Mouse (Mus musculus) intestine, embryonic 16.5 days (tissue): ENCODE measurements at regions not wholly inside any gene's neighbourhood (a gene's known extent, or its start where the extent isn't known, plus 50 kb on each side); places are given as distances from the start of the nearest gene placed in this dataset.

Experiments used
- ATAC-seq: fragments of 200-750 bp; cut with Nextera tagmentation; 2 replicates; pipeline ENCODE4 v1.8.0; 2017; ENCODE audit warnings: moderate TSS enrichment, moderate library complexity
- H3K27ac ChIP-seq: fragments of 300-500 bp; sonication (generic); 2 replicates; pipeline ENCODE4 v1.5.1; 2014; ENCODE audit warnings: mild to moderate bottlenecking, low read length
- H3K27me3 ChIP-seq: fragments of 300-500 bp; sonication (generic); replicated peaks from 2 replicates; pipeline ENCODE4 v1.6.1; 2014; ENCODE audit warnings: low read length, control low read depth, mixed read lengths; ENCODE audit not compliant: control insufficient read depth, insufficient read depth
- H3K36me3 ChIP-seq: fragments of 300-500 bp; sonication (generic); 2 replicates; pipeline ENCODE4 v1.6.1; 2014; ENCODE audit warnings: low read length, control low read depth; ENCODE audit not compliant: control insufficient read depth, insufficient read depth
- H3K4me1 ChIP-seq: fragments of 300-500 bp; sonication (generic); 2 replicates; pipeline ENCODE4 v1.6.1; 2014; ENCODE audit warnings: low read length, control low read depth, mixed read lengths; ENCODE audit not compliant: control insufficient read depth, insufficient read depth
- H3K4me2 ChIP-seq: fragments of 300-500 bp; sonication (generic); 2 replicates; pipeline ENCODE4 v1.6.1; 2014; ENCODE audit warnings: low read depth, low read length, control low read depth
- H3K4me3 ChIP-seq: fragments of 300-500 bp; sonication (generic); 2 replicates; pipeline ENCODE4 v1.5.1; 2014; ENCODE audit warnings: mild to moderate bottlenecking, low read length
- H3K9ac ChIP-seq: fragments of 300-500 bp; sonication (generic); 2 replicates; pipeline ENCODE4 v1.6.1; 2014; ENCODE audit warnings: low read depth, low read length
- H3K9me3 ChIP-seq: fragments of 300-500 bp; sonication (generic); 2 replicates; pipeline ENCODE4 v1.6.1; 2016; ENCODE audit warnings: low read length, control low read depth; ENCODE audit not compliant: control insufficient read depth
- WGBS: fragments of 180-500 bp; shearing (Covaris S2); extraction: QIAGEN DNeasy Blood & Tissue Kit; methylation state at CpG from one replicate; pipeline ENCODE4 v1.1.7; 2014; 5-methylcytosine and 5-hydroxymethylcytosine counted together

DNA sequence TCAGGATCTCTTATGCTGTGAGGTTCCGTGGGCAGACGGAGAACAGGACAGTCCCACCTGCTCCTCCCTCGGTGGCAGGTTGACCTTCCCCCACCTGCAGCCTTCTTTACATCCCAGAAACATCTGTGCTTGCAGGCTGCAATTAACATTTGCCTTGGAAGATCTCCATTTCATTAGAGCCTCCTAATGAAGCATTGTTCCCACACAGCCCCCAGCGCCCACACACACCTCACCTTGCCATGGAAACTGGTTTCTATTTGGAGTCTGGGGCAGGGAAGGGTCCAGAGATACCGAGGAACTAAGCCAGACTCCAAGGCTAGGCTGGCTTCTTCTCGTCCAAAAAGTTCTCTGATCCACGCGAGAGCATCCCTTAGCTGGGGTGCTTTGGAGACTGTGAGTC is 56.6 kb upstream of the Rpl38 start:
- no peak for ATAC-seq
- WGBS = 74% methylated on average over 8 of the region's 8 CpGs

GRCm38 (mm10) chr11:114608009-114608408 is 60.3 kb upstream of the Rpl38 start:
- H3K9me3 ChIP-seq = peaks cover 10% of the 10 kb centered on the region; the same call in 1 of the 2 replicates
- no peak overlapping the region for H3K4me2 ChIP-seq
- no peaks in the 10 kb centered on the region for H3K27me3 ChIP-seq
- H3K4me1 ChIP-seq = no peaks in the 10 kb centered on the region
- no peak overlapping the region for H3K9ac ChIP-seq
- ATAC-seq = no peak
- H3K36me3 ChIP-seq = no peaks in the 10 kb centered on the region
- WGBS = 91% methylated on average over 9 of the region's 9 CpGs
- no peak overlapping the region for H3K4me3 ChIP-seq
- no peak overlapping the region for H3K27ac ChIP-seq

More for the DNA sequence above, 56.6 kb upstream of the Rpl38 start:
- Histone ChIP-seq H3K36me3 (no peaks in the 10 kb centered on the region), H3K27ac (no peak overlapping the region), H3K27me3 (no peaks in the 10 kb centered on the region), H3K9ac (no peak overlapping the region), H3K9me3 (peaks cover 4% of the 10 kb centered on the region; the same call in 1 of the 2 replicates), H3K4me1 (no peaks in the 10 kb centered on the region), H3K4me3 (no peak overlapping the region), H3K4me2 (no peak overlapping the region)

GRCm38 (mm10) chr11:114603108-114603507 is 65.2 kb upstream of the Rpl38 start:
- H3K4me2 ChIP-seq = no peak overlapping the region
- WGBS = 80% methylated on average over 6 of the region's 6 CpGs
- no peaks in the 10 kb centered on the region for H3K27me3 ChIP-seq
- H3K36me3 ChIP-seq = no peaks in the 10 kb centered on the region
- ATAC-seq = no peak
- H3K9ac ChIP-seq = no peak overlapping the region
- H3K4me1 ChIP-seq = no peaks in the 10 kb centered on the region
- H3K27ac ChIP-seq = no peak overlapping the region
- peaks cover 8% of the 10 kb centered on the region; the same call in 1 of the 2 replicates for H3K9me3 ChIP-seq
- no peak overlapping the region for H3K4me3 ChIP-seq

- ATAC-seq = no peak
- no peaks in the 10 kb centered on the region for H3K36me3 ChIP-seq
- H3K9ac ChIP-seq = no peak overlapping the region
- H3K4me1 ChIP-seq = no peaks in the 10 kb centered on the region
- H3K4me2 ChIP-seq = no peak overlapping the region
- H3K27me3 ChIP-seq = no peaks in the 10 kb centered on the region
- no peaks in the 10 kb centered on the region for H3K9me3 ChIP-seq
- H3K27ac ChIP-seq = no peak overlapping the region
- WGBS = 44% methylated on average over 2 of the region's 2 CpGs
- no peak overlapping the region for H3K4me3 ChIP-seq
These were observed 71.1 kb upstream of the Rpl38 start for GRCm38 (mm10) chr11:114597225-114597624.

GRCm38 (mm10) chr11:114592961-114593360 is 75.4 kb upstream of the Rpl38 start:
- Histone ChIP-seq H3K9ac (no peak overlapping the region), H3K27me3 (no peaks in the 10 kb centered on the region), H3K4me1 (no peaks in the 10 kb centered on the region), H3K27ac (no peak overlapping the region), H3K4me2 (no peak overlapping the region), H3K9me3 (no peaks in the 10 kb centered on the region), H3K4me3 (no peak overlapping the region), H3K36me3 (no peaks in the 10 kb centered on the region)
- ATAC-seq = no peak
- WGBS = 59% methylated on average over 9 of the region's 9 CpGs

DNA sequence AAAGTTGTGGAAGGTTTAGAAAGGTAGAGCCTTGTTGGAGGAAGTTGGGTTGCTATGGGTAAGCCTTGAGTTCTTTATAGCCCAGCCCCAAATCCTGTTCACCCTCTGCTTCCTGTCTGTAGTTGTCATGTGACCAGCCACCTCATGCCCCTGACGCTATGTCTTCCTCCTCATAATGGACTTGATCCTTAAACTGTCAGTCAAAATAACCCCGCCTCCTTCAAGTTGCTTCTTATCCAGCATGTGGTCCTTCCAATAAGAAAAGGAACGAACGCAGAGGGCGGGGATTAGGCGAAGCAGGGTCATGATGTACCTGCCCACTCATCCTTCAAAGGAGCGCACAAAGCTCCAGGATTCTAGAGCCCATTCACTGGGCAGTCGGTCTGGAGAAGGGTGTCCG is 79.8 kb upstream of the Rpl38 start:
- H3K4me3 ChIP-seq = no peak overlapping the region
- no peaks in the 10 kb centered on the region for H3K27me3 ChIP-seq
- H3K36me3 ChIP-seq = no peaks in the 10 kb centered on the region
- WGBS = 74% methylated on average over 9 of the region's 9 CpGs
- H3K9ac ChIP-seq = no peak overlapping the region
- no peak for ATAC-seq
- H3K9me3 ChIP-seq = no peaks in the 10 kb centered on the region
- no peak overlapping the region for H3K4me2 ChIP-seq
- no peak overlapping the region for H3K27ac ChIP-seq
- H3K4me1 ChIP-seq = no peaks in the 10 kb centered on the region

DNA sequence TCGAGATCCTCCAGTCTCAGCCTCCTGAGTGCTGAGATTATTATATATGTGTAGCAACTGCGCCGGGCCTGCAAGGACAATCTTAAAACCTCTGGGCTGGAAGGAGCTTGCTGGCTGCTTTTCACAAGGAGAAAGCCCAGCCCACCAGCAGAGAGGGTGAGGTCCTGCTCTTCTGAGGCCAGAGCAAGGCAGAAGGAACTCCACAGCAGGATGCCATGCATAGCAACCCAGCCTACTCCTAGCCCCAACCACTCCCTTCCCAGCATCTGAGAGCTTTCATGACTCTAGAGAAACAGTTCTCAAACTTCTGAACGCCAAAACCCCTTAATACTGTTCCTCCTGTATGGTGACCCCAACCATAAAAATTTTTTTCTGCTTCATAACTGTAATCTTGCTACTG is 80.3 kb upstream of the Rpl38 start:
- Histone ChIP-seq H3K4me2 (no peak overlapping the region), H3K4me3 (no peak overlapping the region), H3K27ac (no peak overlapping the region), H3K36me3 (no peaks in the 10 kb centered on the region), H3K9me3 (no peaks in the 10 kb centered on the region), H3K27me3 (no peaks in the 10 kb centered on the region), H3K9ac (no peak overlapping the region), H3K4me1 (no peaks in the 10 kb centered on the region)
- no peak for ATAC-seq
- 82% methylated on average over 4 of the region's 4 CpGs for WGBS

- no peak overlapping the region for H3K9ac ChIP-seq
- H3K9me3 ChIP-seq = no peaks in the 10 kb centered on the region; the same call in 1 of the 2 replicates
- no peak for ATAC-seq
- H3K27me3 ChIP-seq = no peaks in the 10 kb centered on the region
- H3K4me3 ChIP-seq = no peak overlapping the region
- H3K36me3 ChIP-seq = no peaks in the 10 kb centered on the region
- H3K4me2 ChIP-seq = no peak overlapping the region
- 88% methylated on average over 12 of the region's 12 CpGs for WGBS
- H3K27ac ChIP-seq = no peak overlapping the region
- no peaks in the 10 kb centered on the region for H3K4me1 ChIP-seq
These were observed 81.9 kb upstream of the Rpl38 start for GRCm38 (mm10) chr11:114586400-114586799.

DNA sequence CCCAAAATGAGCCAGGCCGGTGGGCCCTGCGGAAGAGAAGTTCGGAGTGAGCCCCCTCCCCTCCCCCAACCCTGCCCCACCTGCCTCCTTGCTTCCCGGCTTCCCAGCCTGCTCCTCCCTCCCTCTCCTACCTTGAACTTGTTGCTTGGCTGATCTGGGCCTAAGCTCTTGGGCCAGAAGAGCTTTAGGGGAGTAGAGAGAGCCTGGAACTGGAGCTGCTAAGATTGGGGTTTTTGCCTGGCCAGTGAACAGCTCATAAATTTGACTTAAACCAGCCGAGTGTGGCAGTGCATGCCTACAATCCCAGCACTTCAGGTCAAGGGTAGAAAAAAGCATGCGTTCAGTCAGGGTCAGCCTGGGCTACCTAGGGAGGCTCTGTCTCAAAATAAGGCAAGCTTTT is 83.5 kb upstream of the Rpl38 start:
- Histone ChIP-seq H3K27ac (no peak overlapping the region), H3K27me3 (no peaks in the 10 kb centered on the region), H3K4me3 (no peak overlapping the region), H3K9ac (no peak overlapping the region), H3K4me1 (no peaks in the 10 kb centered on the region), H3K9me3 (no peaks in the 10 kb centered on the region; the same call in 1 of the 2 replicates), H3K4me2 (no peak overlapping the region), H3K36me3 (no peaks in the 10 kb centered on the region)
- WGBS = 69% methylated on average over 6 of the region's 6 CpGs
- ATAC-seq = no peak

- Histone ChIP-seq H3K4me3 (no peak overlapping the region), H3K27me3 (no peaks in the 10 kb centered on the region), H3K4me1 (no peaks in the 10 kb centered on the region), H3K9me3 (no peaks in the 10 kb centered on the region; the same call in 1 of the 2 replicates), H3K9ac (no peak overlapping the region), H3K36me3 (no peaks in the 10 kb centered on the region), H3K27ac (no peak overlapping the region), H3K4me2 (no peak overlapping the region)
- peak; percentile 73; the same call in 1 of the 2 replicates for ATAC-seq
- 63% methylated on average over 5 of the region's 5 CpGs for WGBS
These were observed 84.2 kb upstream of the Rpl38 start for GRCm38 (mm10) chr11:114584146-114584545.
